Mouse (Mus musculus) heart, adult 2 months (tissue): ENCODE data around the gene Rab11fip5. TPM values are rescaled to one million over a fixed set of nuclear protein-coding genes. Genes with fewer than 3 reads are reported as not detected.

Source experiments
- DNase-seq, 2 experiments: peaks; one replicate each; pipeline ENCODE4 v3.0.0; 2021
- H3K27ac ChIP-seq: fragments of 200-600 bp; 2 replicates; pipeline ENCODE4 v1.8.1; 2022
- H3K27me3 ChIP-seq: fragments of 200-500 bp; 2 replicates; pipeline ENCODE4 v1.6.1; 2012; ENCODE audit warnings: mild to moderate bottlenecking, low read length, inconsistent platforms, mixed read lengths; ENCODE audit not compliant: control insufficient read depth, insufficient read depth
- H3K36me3 ChIP-seq: fragments of 200-500 bp; 2 replicates; pipeline ENCODE4 v1.6.1; 2012; ENCODE audit warnings: low read length, inconsistent platforms; ENCODE audit not compliant: control insufficient read depth, insufficient read depth
- H3K4me1 ChIP-seq: fragments of 200-500 bp; 2 replicates; pipeline ENCODE4 v1.6.1; 2011; ENCODE audit warnings: low read length; ENCODE audit not compliant: control insufficient read depth, insufficient read depth
- H3K4me3 ChIP-seq: fragments of 200-600 bp; 2 replicates; pipeline ENCODE4 v1.8.1; 2022
- H3K79me2 ChIP-seq: fragments of 200-500 bp; replicated peaks from 2 replicates; pipeline ENCODE4 v1.6.1; 2012; ENCODE audit warnings: mild to moderate bottlenecking, inconsistent platforms, low read length, moderate library complexity, mixed read lengths; ENCODE audit not compliant: control insufficient read depth, insufficient read depth
- H3K9ac ChIP-seq: fragments of 200-500 bp; 2 replicates; pipeline ENCODE4 v1.6.1; 2012; ENCODE audit warnings: low read depth, mild to moderate bottlenecking, control low read depth, inconsistent platforms, low read length, mixed read lengths
- CTCF ChIP-seq: fragments of 200-600 bp; IDR thresholded peaks from 2 replicates; pipeline ENCODE4 v1.8.1; 2022; ENCODE audit warnings: antibody characterized with exemption, mild to moderate bottlenecking, moderate library complexity
- EP300 ChIP-seq: fragments of 200-500 bp; IDR thresholded peaks from 2 replicates; pipeline ENCODE4 v1.6.1; 2011; ENCODE audit warnings: low read depth, low read length, control low read depth; ENCODE audit not compliant: insufficient read depth
- POLR2A ChIP-seq: fragments of 200-500 bp; IDR thresholded peaks from 2 replicates; pipeline ENCODE4 v1.6.1; 2011; ENCODE audit warnings: mild to moderate bottlenecking, low read depth, low read length, control low read depth; ENCODE audit not compliant: insufficient read depth
- WGBS: fragments of 180-500 bp; shearing (Covaris S2); methylation state at CpG from one replicate; pipeline ENCODE4 v1.1.7; 2018; 5-methylcytosine and 5-hydroxymethylcytosine counted together
- intact Hi-C: fragments of 180-260 bp; cut with DNase I; formaldehyde crosslinking; loops from one replicate; pipeline ENCODE4 v1.15.1; 2025
- long read RNA-seq: library from polyadenylated mRNA; stranded (forward); transcript quantifications from one replicate; pipeline ENCODE4 v2.0.0, GENCODE M21; 2021
- polyA plus RNA-seq: library from polyadenylated mRNA; depleted of rRNA; stranded (reverse); fragments of >200 nt; gene quantifications from 2 replicates; pipeline ENCODE4 v1.2.3, GENCODE M21; 2012; rRNA removed
- total RNA-seq, 2 experiments: library from RNA; stranded (reverse); gene quantifications; 2 replicates each; pipeline ENCODE4 v1.2.3; 2021

Gene Rab11fip5
- total RNA-seq (10 to 100 TPM; 59.3 to 73.9 TPM), polyA plus RNA-seq (41.6 and 55.0 TPM in 2 replicates)
- long read RNA-seq, full-length matches to known transcripts = 40 of 61 reads
- long read RNA-seq, partial matches to known transcripts = 10 of 61 reads
- long read RNA-seq, other reads (novel, unspliced or antisense) = 11 of 61 reads

GRCm38 (mm10) chr6:85373951-85374733, at the start of gene Rab11fip5:
Gene Rab11fip5 (minus strand): TSS chr6:85374634.
- TF ChIP-seq EP300 (no peak), POLR2A (no peak), CTCF (no peak)
- Histone ChIP-seq H3K36me3 (peaks cover 9% of the 10 kb centered on the region), H3K79me2 (peaks cover 4% of the 10 kb centered on the region; the same call in 1 of the 2 replicates), H3K27me3 (no peaks in the 10 kb centered on the region), H3K4me3 (peak within 1 kb of the TSS; percentile 80), H3K27ac (peak within 1 kb of the TSS; percentile 96), H3K4me1 (peaks cover 30% of the 10 kb centered on the region), H3K9ac (peak within 1 kb of the TSS; percentile 91)
- peak; percentile 63 to 74 for DNase-seq
- under 1% methylated on average over 80 of the region's 80 CpGs for WGBS
- intact Hi-C loops = no loop called here

DNA sequence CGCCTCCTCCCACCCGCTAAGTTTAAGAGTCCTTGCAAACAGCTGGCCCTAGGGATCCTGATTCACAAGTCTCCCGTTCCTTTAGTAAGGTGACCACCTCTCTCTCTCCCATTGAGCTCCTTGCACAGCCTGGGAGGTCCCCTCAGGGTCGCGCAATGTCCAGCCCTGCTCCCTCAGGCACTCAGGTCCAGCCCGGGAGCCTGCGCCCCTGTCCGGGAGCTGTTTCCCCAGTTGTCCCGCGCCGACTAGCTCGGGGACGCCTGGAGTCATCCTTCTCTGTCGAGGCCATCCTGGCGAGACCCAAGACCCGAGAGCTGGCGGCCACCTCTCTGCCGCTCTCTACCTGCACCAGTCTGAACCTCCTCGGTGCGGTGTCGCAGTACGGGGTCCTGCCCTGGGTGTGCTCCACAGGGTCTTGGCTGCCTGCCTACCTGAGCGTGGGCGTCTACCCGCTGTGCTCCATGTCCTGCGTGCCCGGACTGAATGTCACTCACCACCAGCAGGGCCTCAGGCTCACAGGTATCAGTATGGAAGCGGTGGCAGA, 49.5 kb upstream of the Rab11fip5 start, which contains the start of gene Noto:
Noto (plus strand) TSS at position 51 of the 544 bp plus-strand sequence.
- Histone ChIP-seq H3K36me3 (no peaks in the 10 kb centered on the region), H3K27me3 (peaks cover 2% of the 10 kb centered on the region; the same call in 1 of the 2 replicates), H3K4me1 (no peaks in the 10 kb centered on the region), H3K27ac (no peak within 1 kb of the TSS), H3K9ac (no peak within 1 kb of the TSS), H3K4me3 (no peak within 1 kb of the TSS), H3K79me2 (no peaks in the 10 kb centered on the region)
- TF ChIP-seq EP300 (no peak), POLR2A (no peak), CTCF (no peak)
- WGBS = 18% methylated on average over 28 of the region's 28 CpGs
- DNase-seq = no peak
- intact Hi-C loops = no loop called here

GRCm38 (mm10) chr6:85419150-85419549, 44.7 kb upstream of the Rab11fip5 start:
- intact Hi-C loops = no loop called here
- no peak for DNase-seq
- no peak overlapping the region for H3K27ac ChIP-seq
- TF ChIP-seq POLR2A (no peak), CTCF (no peak), EP300 (no peak)
- H3K4me1 ChIP-seq = no peaks in the 10 kb centered on the region
- H3K4me3 ChIP-seq = no peak overlapping the region
- 77% methylated on average over 2 of the region's 2 CpGs for WGBS
- H3K27me3 ChIP-seq = peaks cover 2% of the 10 kb centered on the region; the same call in 1 of the 2 replicates
- H3K36me3 ChIP-seq = no peaks in the 10 kb centered on the region
- H3K9ac ChIP-seq = no peak overlapping the region
- H3K79me2 ChIP-seq = no peaks in the 10 kb centered on the region

- H3K4me1 ChIP-seq = no peaks in the 10 kb centered on the region
- TF ChIP-seq CTCF = no peak
- TF ChIP-seq EP300 = no peak
- no peak for TF ChIP-seq POLR2A
- no peaks in the 10 kb centered on the region for H3K36me3 ChIP-seq
- 54% methylated on average over 3 of the region's 3 CpGs for WGBS
- no peaks in the 10 kb centered on the region for H3K27me3 ChIP-seq
- H3K27ac ChIP-seq = no peak overlapping the region
- no peak overlapping the region for H3K4me3 ChIP-seq
- no peaks in the 10 kb centered on the region for H3K79me2 ChIP-seq
- intact Hi-C loops = no loop called here
- no peak for DNase-seq
- H3K9ac ChIP-seq = no peak overlapping the region
Measured at GRCm38 (mm10) chr6:85415829-85416228, 41.4 kb upstream of the Rab11fip5 start.

GRCm38 (mm10) chr6:85410771-85411273, 36.4 kb upstream of the Rab11fip5 start:
- intact Hi-C loops = loop anchor here (2.0 kb wide), 1 partner anchor 250 kb away; no protein-coding TSS in a partner anchor
- Histone ChIP-seq H3K4me3 (no peak overlapping the region), H3K79me2 (no peaks in the 10 kb centered on the region), H3K9ac (no peak overlapping the region), H3K27me3 (0 out of 2 replicates have a peak, but pooled peaks cover 2% of the 10 kb centered on the region), H3K36me3 (no peaks in the 10 kb centered on the region), H3K27ac (no peak overlapping the region), H3K4me1 (peaks cover 2% of the 10 kb centered on the region)
- DNase-seq = peak; percentile 56 to 67
- TF ChIP-seq CTCF = peak; percentile 82
- peak; percentile 52; the same call in 1 of the 2 replicates for TF ChIP-seq EP300
- no peak for TF ChIP-seq POLR2A
- 14% methylated on average over 13 of the region's 13 CpGs for WGBS

GRCm38 (mm10) chr6:85409003-85409402, 34.6 kb upstream of the Rab11fip5 start:
- 23% methylated on average over 31 of the region's 31 CpGs for WGBS
- Histone ChIP-seq H3K27me3 (0 out of 2 replicates have a peak, but pooled peaks cover 2% of the 10 kb centered on the region), H3K4me1 (peaks cover 3% of the 10 kb centered on the region), H3K4me3 (no peak overlapping the region), H3K79me2 (no peaks in the 10 kb centered on the region), H3K27ac (no peak overlapping the region), H3K36me3 (no peaks in the 10 kb centered on the region), H3K9ac (no peak overlapping the region)
- DNase-seq = no peak
- intact Hi-C loops = no loop called here
- TF ChIP-seq POLR2A (no peak), EP300 (no peak), CTCF (no peak)
